Mouse (Mus musculus) retina, adult 2 months (tissue): ENCODE data around the gene Pip4p1.

Experiments used
- DNase-seq: peaks from one replicate; pipeline ENCODE4 v3.0.0-alpha.2; 2012; ENCODE audit warnings: low read depth, low spot score

The Pip4p1 gene

GRCm38 (mm10) chr14:50895407-50895806, 35.2 kb downstream of the Pip4p1 start:
- DNase-seq: no peak

DNA sequence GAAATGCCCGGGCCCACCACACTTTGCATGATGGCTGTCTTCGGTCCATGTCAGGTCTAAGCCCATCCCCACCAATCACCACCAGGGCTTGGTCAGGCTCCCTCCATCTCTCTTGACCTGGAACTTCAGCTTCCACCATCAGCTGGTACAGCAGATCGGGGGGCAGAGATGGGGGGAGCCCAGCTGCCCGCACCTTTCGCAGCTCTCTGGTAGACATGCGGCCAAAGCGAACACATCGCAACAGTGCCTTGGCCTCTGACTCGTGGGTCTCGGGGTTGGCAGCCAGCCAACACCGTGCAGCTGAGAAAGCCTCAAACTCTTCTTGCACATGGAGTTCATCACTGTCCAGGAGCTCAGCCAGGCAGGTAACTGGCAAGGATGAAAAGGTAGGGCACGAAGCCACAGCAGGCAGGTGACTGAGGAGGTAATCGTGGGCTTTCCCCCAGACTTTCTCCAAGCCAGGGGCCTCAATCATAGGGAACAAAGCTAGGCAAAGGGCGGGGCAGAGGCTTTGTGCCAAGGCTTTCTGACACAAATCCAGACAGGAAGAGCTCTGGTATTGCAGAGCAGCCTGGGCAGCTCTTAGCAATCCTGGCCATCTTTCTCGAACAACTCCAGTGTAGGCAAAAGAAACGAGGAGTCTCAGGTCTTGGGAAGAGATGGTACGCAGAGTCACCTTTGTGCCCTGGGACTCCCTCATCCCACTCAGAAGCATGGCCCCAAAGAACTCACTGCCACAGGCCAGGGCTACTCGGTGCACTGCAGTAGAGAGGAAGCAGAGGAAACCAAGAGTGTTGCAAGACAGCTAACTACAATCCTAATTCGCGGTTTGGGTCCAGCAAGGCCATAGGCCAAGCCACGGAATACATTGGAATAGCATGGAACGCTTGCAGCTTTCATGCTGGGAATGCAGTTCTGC, 37.9 kb downstream of the Pip4p1 start:
- DNase-seq: no peak

DNA sequence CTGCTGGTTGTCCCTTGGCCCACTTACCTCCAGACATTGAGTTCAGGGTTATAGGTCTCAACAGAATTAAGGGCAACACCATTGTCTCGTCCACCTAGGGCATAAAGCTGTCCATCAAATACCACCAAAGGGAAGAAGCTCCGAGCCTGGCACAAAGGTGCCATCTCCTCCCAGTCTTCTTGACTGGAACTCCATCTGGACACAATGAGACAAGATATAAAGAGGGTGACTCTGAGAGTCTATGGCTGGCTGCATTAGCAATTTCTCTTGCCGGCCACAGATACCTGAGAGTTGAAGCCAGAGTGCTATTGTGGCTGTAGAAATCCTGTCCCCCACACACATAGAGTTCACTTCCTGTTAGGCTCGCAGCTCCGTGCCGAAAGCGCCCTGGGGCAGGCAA, 38.6 kb downstream of the Pip4p1 start:
- DNase-seq: no peak

DNA sequence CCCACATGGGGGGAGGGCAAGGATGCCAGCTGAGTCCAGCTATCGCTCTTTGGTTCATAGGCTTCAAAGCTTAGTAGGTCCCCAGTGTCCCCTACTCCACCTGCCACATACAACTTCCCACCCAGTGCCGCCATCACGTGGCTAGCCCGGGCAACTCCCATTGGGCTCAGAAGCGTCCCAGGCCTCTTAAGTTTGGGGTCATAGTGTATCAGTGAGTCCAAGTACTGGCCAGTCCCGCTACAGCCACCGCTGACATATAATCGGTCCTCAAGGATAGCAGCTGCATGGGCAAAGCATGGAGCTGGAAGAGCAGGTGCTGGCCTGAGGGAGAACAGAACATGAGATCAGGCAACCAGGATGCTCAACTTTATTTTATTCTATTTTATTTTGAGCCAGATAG, 39.0 kb downstream of the Pip4p1 start:
- no peak for DNase-seq

- no peak for DNase-seq
Measured at GRCm38 (mm10) chr14:50876236-50876950, 54.3 kb downstream of the Pip4p1 start.
